Mouse (Mus musculus) cerebellum, adult 2 months (tissue): ENCODE results near the gene Traf4. TPM values are rescaled to one million over a fixed set of nuclear protein-coding genes. Genes with fewer than 3 reads are reported as not detected.

Experiments used
- DNase-seq, 2 experiments: peaks; one replicate each; pipeline ENCODE4 v3.0.0; 2021
- H3K27ac ChIP-seq: fragments of 200-500 bp; 2 replicates; pipeline ENCODE4 v1.5.1; 2012; ENCODE audit warnings: low read length, control low read depth, inconsistent platforms; ENCODE audit not compliant: insufficient read depth
- H3K27me3 ChIP-seq: fragments of 200-500 bp; 2 replicates; pipeline ENCODE4 v1.6.1; 2012; ENCODE audit warnings: inconsistent platforms, mild to moderate bottlenecking, low read length, moderate library complexity; ENCODE audit not compliant: control insufficient read depth, insufficient read depth
- H3K4me1 ChIP-seq: fragments of 200-500 bp; 2 replicates; pipeline ENCODE4 v1.6.1; 2011; ENCODE audit warnings: low read length; ENCODE audit not compliant: control insufficient read depth, insufficient read depth
- H3K4me3 ChIP-seq: fragments of 200-500 bp; replicated peaks from 2 replicates; pipeline ENCODE3; 2011; ENCODE audit warnings: mild to moderate bottlenecking, low read depth, low read length, control low read depth; ENCODE audit not compliant: insufficient read depth
- CTCF ChIP-seq: fragments of 200-500 bp; IDR thresholded peaks from 2 replicates; pipeline ENCODE4 v1.5.1; 2011; ENCODE audit warnings: low read depth, mild to moderate bottlenecking, control low read depth, low read length, moderate library complexity, borderline replicate concordance; ENCODE audit not compliant: insufficient read depth
- POLR2A ChIP-seq: fragments of 200-500 bp; IDR thresholded peaks from 2 replicates; pipeline ENCODE4 v1.6.1; 2011; ENCODE audit warnings: low read length, control low read depth, borderline replicate concordance; ENCODE audit not compliant: insufficient read depth
- WGBS: fragments of 180-500 bp; shearing (Covaris S2); methylation state at CpG from one replicate; pipeline ENCODE4 v1.1.7; 2018; 5-methylcytosine and 5-hydroxymethylcytosine counted together
- polyA plus RNA-seq: library from polyadenylated mRNA; depleted of rRNA; stranded (reverse); fragments of >200 nt; gene quantifications from 2 replicates; pipeline ENCODE4 v1.2.3, GENCODE M21; 2012

The Traf4 gene
- polyA plus RNA-seq, 1 experiment: 21.6 TPM

GRCm38 (mm10) chr11:78174506-78174905, 9.1 kb upstream of the Traf4 start:
- 94% methylated on average over 3 of the region's 3 CpGs for WGBS
- Histone ChIP-seq H3K4me1 (peaks cover 5% of the 10 kb centered on the region), H3K27me3 (no peaks in the 10 kb centered on the region), H3K4me3 (no peak overlapping the region), H3K27ac (no peak overlapping the region)
- TF ChIP-seq POLR2A: no peak
- TF ChIP-seq CTCF: no peak
- DNase-seq: no peak

- TF ChIP-seq POLR2A (no peak), CTCF (no peak)
These were observed 7.5 kb upstream of the Traf4 start for GRCm38 (mm10) chr11:78172748-78173383.

GRCm38 (mm10) chr11:78172034-78172747, 6.8 kb upstream of the Traf4 start:
- H3K27me3 ChIP-seq: no peaks in the 10 kb centered on the region
- TF ChIP-seq CTCF (no peak), POLR2A (no peak)
- no peak for DNase-seq
- H3K27ac ChIP-seq: no peak overlapping the region
- peaks cover 3% of the 10 kb centered on the region for H3K4me1 ChIP-seq
- no peak overlapping the region for H3K4me3 ChIP-seq
- 74% methylated on average over 16 of the region's 16 CpGs for WGBS

More at GRCm38 (mm10) chr11:78172748-78173383, 7.5 kb upstream of the Traf4 start:
- no peak for DNase-seq
- no peaks in the 10 kb centered on the region for H3K27me3 ChIP-seq
- H3K4me3 ChIP-seq: no peak overlapping the region
- H3K27ac ChIP-seq: no peak overlapping the region
- WGBS: 66% methylated on average over 19 of the region's 19 CpGs
- no peaks in the 10 kb centered on the region; the same call in 1 of the 2 replicates for H3K4me1 ChIP-seq

GRCm38 (mm10) chr11:78171328-78171727, 5.9 kb upstream of the Traf4 start:
- no peak for DNase-seq
- H3K4me3 ChIP-seq: no peak overlapping the region
- no peak overlapping the region for H3K27ac ChIP-seq
- H3K4me1 ChIP-seq: peaks cover 3% of the 10 kb centered on the region; the same call in 1 of the 2 replicates
- no peaks in the 10 kb centered on the region for H3K27me3 ChIP-seq
- TF ChIP-seq CTCF (no peak), POLR2A (no peak)
- 62% methylated on average over 4 of the region's 4 CpGs for WGBS

- WGBS: 92% methylated on average over 15 of the region's 15 CpGs
- Histone ChIP-seq H3K27ac (no peak overlapping the region), H3K4me3 (no peak overlapping the region), H3K27me3 (no peaks in the 10 kb centered on the region), H3K4me1 (peaks cover 3% of the 10 kb centered on the region; the same call in 1 of the 2 replicates)
- DNase-seq: no peak
- no peak for TF ChIP-seq POLR2A
- TF ChIP-seq CTCF: no peak
These were observed 4.9 kb upstream of the Traf4 start for GRCm38 (mm10) chr11:78170306-78170705.

- no peak for TF ChIP-seq CTCF
- no peak for TF ChIP-seq POLR2A
- no peak overlapping the region for H3K4me3 ChIP-seq
- peaks cover 3% of the 10 kb centered on the region; the same call in 1 of the 2 replicates for H3K4me1 ChIP-seq
- H3K27ac ChIP-seq: no peak overlapping the region
- no peaks in the 10 kb centered on the region for H3K27me3 ChIP-seq
- 59% methylated on average over 19 of the region's 19 CpGs for WGBS
- no peak for DNase-seq
These were observed 3.4 kb upstream of the Traf4 start for GRCm38 (mm10) chr11:78168541-78169468.

- no peak overlapping the region for H3K27ac ChIP-seq
- 61% methylated on average over 14 of the region's 14 CpGs for WGBS
- no peak overlapping the region for H3K4me3 ChIP-seq
- peaks cover 3% of the 10 kb centered on the region; the same call in 1 of the 2 replicates for H3K4me1 ChIP-seq
- H3K27me3 ChIP-seq: no peaks in the 10 kb centered on the region
- TF ChIP-seq CTCF: no peak
- no peak for TF ChIP-seq POLR2A
- no peak for DNase-seq
These were observed 2.0 kb upstream of the Traf4 start for GRCm38 (mm10) chr11:78167257-78167959.
